Mouse (Mus musculus) midbrain, embryonic 11.5 days (tissue): ENCODE measurements at regions not wholly inside any gene's neighbourhood (a gene's known extent, or its start where the extent isn't known, plus 50 kb on each side); places are given as distances from the start of the nearest gene placed in this dataset.
A peak's percentile ranks its signal among the peaks of the same experiment; 100 is the strongest.

ENCODE experiments used
- ATAC-seq: fragments of 200-750 bp; cut with Nextera tagmentation; 2 replicates; pipeline ENCODE4 v1.8.0; 2017; ENCODE audit warnings: moderate TSS enrichment, moderate library complexity; ENCODE audit not compliant: low FRiP score
- DNase-seq: peaks from one replicate; pipeline ENCODE4 v3.0.0; 2015; ENCODE audit warnings: low spot score; ENCODE audit errors: missing footprints
- H3K27ac ChIP-seq: fragments of 300-500 bp; sonication (generic); 2 replicates; pipeline ENCODE4 v1.5.1; 2014; ENCODE audit warnings: low read depth, low read length
- H3K27me3 ChIP-seq: fragments of 300-500 bp; sonication (generic); 2 replicates; pipeline ENCODE4 v1.6.1; 2014; ENCODE audit warnings: mild to moderate bottlenecking, low read length, moderate library complexity, mixed read lengths; ENCODE audit not compliant: control insufficient read depth, insufficient read depth
- H3K36me3 ChIP-seq: fragments of 300-500 bp; sonication (generic); 2 replicates; pipeline ENCODE4 v1.6.1; 2014; ENCODE audit warnings: mild to moderate bottlenecking, low read length, moderate library complexity, mixed read lengths; ENCODE audit not compliant: control insufficient read depth, insufficient read depth
- H3K4me1 ChIP-seq: fragments of 300-500 bp; sonication (generic); 2 replicates; pipeline ENCODE4 v1.6.1; 2014; ENCODE audit warnings: low read length; ENCODE audit not compliant: control insufficient read depth, insufficient read depth
- H3K4me2 ChIP-seq: fragments of 300-500 bp; sonication (generic); 2 replicates; pipeline ENCODE4 v1.6.1; 2014; ENCODE audit warnings: mild to moderate bottlenecking, moderate library complexity
- H3K4me3 ChIP-seq: fragments of 300-500 bp; sonication (generic); 2 replicates; pipeline ENCODE4 v1.5.1; 2014; ENCODE audit warnings: low read depth, low read length
- H3K9ac ChIP-seq: fragments of 300-500 bp; sonication (generic); 2 replicates; pipeline ENCODE4 v1.6.1; 2014; ENCODE audit warnings: low read length
- H3K9me3 ChIP-seq: fragments of 300-500 bp; sonication (generic); 2 replicates; pipeline ENCODE4 v1.6.1; 2016; ENCODE audit warnings: low read length; ENCODE audit not compliant: control insufficient read depth
- WGBS: fragments of 180-500 bp; shearing (Covaris S2); extraction: QIAGEN DNeasy Blood & Tissue Kit; methylation state at CpG from one replicate; pipeline ENCODE4 v1.1.7; 2014; 5-methylcytosine and 5-hydroxymethylcytosine counted together

- Histone ChIP-seq H3K27ac (no peak overlapping the region), H3K4me1 (no peaks in the 10 kb centered on the region), H3K36me3 (no peaks in the 10 kb centered on the region), H3K4me3 (no peak overlapping the region), H3K9me3 (no peaks in the 10 kb centered on the region), H3K9ac (no peak overlapping the region), H3K4me2 (no peak overlapping the region), H3K27me3 (no peaks in the 10 kb centered on the region)
- DNase-seq (no peak), ATAC-seq (no peak)
- WGBS: 75% methylated on average over 3 of the region's 3 CpGs
Observed at GRCm38 (mm10) chr3:137482546-137482945, 138.9 kb upstream of the Ddit4l start.

DNA sequence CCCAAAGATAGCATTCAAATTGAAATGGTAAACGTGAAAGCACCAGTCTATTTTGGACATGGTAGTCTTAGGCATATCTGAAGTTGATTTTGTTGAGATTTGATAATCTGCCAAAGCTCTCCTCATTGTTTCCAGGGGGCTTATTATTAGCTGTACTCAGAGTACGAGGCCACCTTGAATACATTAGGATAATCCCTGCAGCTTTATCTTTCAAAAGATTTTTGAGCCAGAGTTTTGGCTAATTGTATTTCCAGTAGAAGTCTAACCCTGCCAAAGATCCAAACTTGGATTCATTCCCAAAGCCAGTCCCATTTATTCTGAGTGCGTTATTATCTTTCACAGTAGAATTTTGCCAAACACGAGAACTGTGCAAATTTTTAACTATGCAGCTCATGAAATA lies 138.4 kb upstream of the Ddit4l start:
- Histone ChIP-seq H3K27ac (no peak overlapping the region), H3K27me3 (no peaks in the 10 kb centered on the region), H3K9ac (no peak overlapping the region), H3K4me2 (no peak overlapping the region), H3K4me1 (no peaks in the 10 kb centered on the region), H3K4me3 (no peak overlapping the region), H3K36me3 (no peaks in the 10 kb centered on the region), H3K9me3 (no peaks in the 10 kb centered on the region)
- no peak for DNase-seq
- 59% methylated on average over 4 of the region's 4 CpGs for WGBS
- ATAC-seq: no peak

GRCm38 (mm10) chr3:137489592-137489991 lies 131.8 kb upstream of the Ddit4l start:
- no peak for DNase-seq
- H3K4me3 ChIP-seq: no peak overlapping the region
- no peak for ATAC-seq

DNA sequence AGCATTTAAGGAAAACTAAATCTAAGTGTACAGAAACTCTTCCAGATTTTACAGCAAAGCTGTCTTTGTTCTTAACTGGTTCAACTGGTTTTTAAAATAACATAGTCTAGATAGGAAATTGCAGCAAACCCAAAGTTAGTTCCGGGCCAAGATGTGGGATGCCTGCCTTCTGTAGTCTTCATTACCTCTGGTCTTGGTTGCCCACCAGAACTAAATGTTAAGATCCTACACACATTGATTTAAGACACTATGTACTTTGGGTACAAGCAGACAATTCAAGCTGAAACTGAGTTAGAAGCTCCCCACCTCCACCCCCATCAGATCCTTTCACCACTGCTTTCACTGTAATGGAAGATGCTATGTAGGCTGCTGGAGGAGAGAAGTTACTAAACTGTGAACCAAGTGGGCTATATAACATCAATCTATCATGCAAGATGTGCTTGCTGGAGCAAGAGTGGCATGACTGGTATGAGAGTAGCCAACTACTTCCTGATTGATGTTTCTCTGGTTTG lies 129.8 kb upstream of the Ddit4l start:
- no peak for DNase-seq
- WGBS: 94% methylated on average over 1 of the region's 1 CpGs
- Histone ChIP-seq H3K9me3 (no peaks in the 10 kb centered on the region), H3K9ac (no peak overlapping the region), H3K36me3 (no peaks in the 10 kb centered on the region), H3K4me2 (no peak overlapping the region), H3K4me3 (no peak overlapping the region), H3K4me1 (peaks cover 4% of the 10 kb centered on the region; the same call in 1 of the 2 replicates), H3K27me3 (no peaks in the 10 kb centered on the region), H3K27ac (no peak overlapping the region)
- ATAC-seq: no peak

More at GRCm38 (mm10) chr3:137489592-137489991, 131.8 kb upstream of the Ddit4l start:
- H3K27me3 ChIP-seq: no peaks in the 10 kb centered on the region
- H3K4me1 ChIP-seq: peaks cover 3% of the 10 kb centered on the region; the same call in 1 of the 2 replicates
- H3K36me3 ChIP-seq: no peaks in the 10 kb centered on the region
- H3K9me3 ChIP-seq: no peaks in the 10 kb centered on the region
- H3K9ac ChIP-seq: no peak overlapping the region
- no peak overlapping the region for H3K4me2 ChIP-seq
- H3K27ac ChIP-seq: no peak overlapping the region

DNA sequence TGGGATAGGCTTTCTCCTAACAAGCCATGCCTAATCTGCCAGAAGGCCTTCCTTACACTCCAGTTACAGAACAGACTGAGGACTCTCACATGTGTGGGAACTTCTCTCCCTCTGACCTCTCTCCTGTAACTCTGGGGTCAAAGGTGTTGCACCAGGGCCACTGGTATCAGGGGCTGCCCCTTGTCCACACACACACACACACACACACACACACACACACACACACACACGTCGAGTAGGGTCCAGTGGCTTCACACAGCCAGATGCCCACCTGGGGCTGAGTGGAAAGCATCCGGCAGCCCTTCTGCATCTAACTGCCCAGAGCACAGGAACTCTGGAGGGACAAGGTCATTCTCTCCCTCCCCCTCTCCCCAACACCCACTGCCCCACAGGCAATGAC lies 123.1 kb upstream of the Ddit4l start:
- no peak overlapping the region for H3K4me3 ChIP-seq
- no peaks in the 10 kb centered on the region for H3K27me3 ChIP-seq
- no peaks in the 10 kb centered on the region for H3K9me3 ChIP-seq
- no peak overlapping the region for H3K9ac ChIP-seq
- no peak overlapping the region for H3K4me2 ChIP-seq
- WGBS: 39% methylated on average over 3 of the region's 3 CpGs
- ATAC-seq (peak; percentile 54; the same call in 1 of the 2 replicates), DNase-seq (no peak)
- H3K36me3 ChIP-seq: no peaks in the 10 kb centered on the region
- H3K27ac ChIP-seq: no peak overlapping the region
- H3K4me1 ChIP-seq: peaks cover 4% of the 10 kb centered on the region; the same call in 1 of the 2 replicates

- WGBS: 88% methylated on average over 1 of the region's 1 CpGs
- no peaks in the 10 kb centered on the region for H3K36me3 ChIP-seq
Observed at GRCm38 (mm10) chr3:137511283-137511682, 110.1 kb upstream of the Ddit4l start.

GRCm38 (mm10) chr3:137512411-137512810 lies 109.0 kb upstream of the Ddit4l start:
- Histone ChIP-seq H3K9me3 (no peaks in the 10 kb centered on the region), H3K9ac (no peak overlapping the region), H3K4me2 (no peak overlapping the region), H3K27me3 (no peaks in the 10 kb centered on the region), H3K27ac (no peak overlapping the region), H3K4me3 (no peak overlapping the region), H3K4me1 (no peaks in the 10 kb centered on the region), H3K36me3 (no peaks in the 10 kb centered on the region)
- WGBS: 85% methylated on average over 2 of the region's 2 CpGs
- DNase-seq (no peak), ATAC-seq (no peak)

More at GRCm38 (mm10) chr3:137511283-137511682, 110.1 kb upstream of the Ddit4l start:
- ATAC-seq: no peak
- Histone ChIP-seq H3K9ac (no peak overlapping the region), H3K4me2 (no peak overlapping the region), H3K27ac (no peak overlapping the region), H3K9me3 (no peaks in the 10 kb centered on the region), H3K4me3 (no peak overlapping the region), H3K4me1 (no peaks in the 10 kb centered on the region), H3K27me3 (no peaks in the 10 kb centered on the region)
- no peak for DNase-seq

- H3K9me3 ChIP-seq: no peaks in the 10 kb centered on the region
- no peak overlapping the region for H3K4me3 ChIP-seq
- H3K27me3 ChIP-seq: no peaks in the 10 kb centered on the region
- WGBS: 73% methylated on average over 6 of the region's 6 CpGs
- H3K9ac ChIP-seq: no peak overlapping the region
- no peak overlapping the region for H3K4me2 ChIP-seq
- no peak overlapping the region for H3K27ac ChIP-seq
- DNase-seq (no peak), ATAC-seq (no peak)
- H3K4me1 ChIP-seq: no peaks in the 10 kb centered on the region
- no peaks in the 10 kb centered on the region for H3K36me3 ChIP-seq
Observed at GRCm38 (mm10) chr3:137513026-137513425, 108.4 kb upstream of the Ddit4l start.

DNA sequence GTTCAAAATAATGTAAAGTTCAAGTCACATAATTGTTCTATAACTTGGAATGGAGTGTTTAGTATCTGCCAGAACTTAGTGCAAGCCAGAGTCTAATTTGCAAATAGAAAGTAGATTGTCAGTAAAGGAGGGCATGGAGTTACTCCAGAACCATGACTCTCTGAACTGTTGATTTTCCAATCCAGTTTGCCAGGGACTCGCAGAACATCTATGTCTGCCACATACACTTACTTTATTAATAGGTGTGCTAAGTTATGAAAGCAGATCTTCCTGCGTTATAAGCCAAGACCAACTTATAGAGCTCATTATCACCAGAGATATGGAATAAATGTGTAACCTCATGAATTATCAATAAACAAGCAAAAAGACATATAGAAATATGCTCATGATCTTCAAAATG lies 107.2 kb upstream of the Ddit4l start:
- WGBS: 86% methylated on average over 2 of the region's 2 CpGs
- no peak overlapping the region for H3K9ac ChIP-seq
- H3K9me3 ChIP-seq: no peaks in the 10 kb centered on the region
- H3K4me3 ChIP-seq: no peak overlapping the region
- no peaks in the 10 kb centered on the region for H3K4me1 ChIP-seq
- H3K4me2 ChIP-seq: no peak overlapping the region
- no peak overlapping the region for H3K27ac ChIP-seq
- ATAC-seq (no peak), DNase-seq (no peak)
- H3K36me3 ChIP-seq: no peaks in the 10 kb centered on the region
- no peaks in the 10 kb centered on the region for H3K27me3 ChIP-seq
